Mouse (Mus musculus): ENCODE measurements around the gene Gm45233. TPM values are rescaled to one million over a fixed set of nuclear protein-coding genes. Genes with fewer than 3 reads are reported as not detected.

Gene Gm45233
- total RNA-seq, 4 experiments from 2014 or later: 0.65 to 2.6 (median 1.7) TPM; not detected in 1

GRCm38 (mm10) chr7:43495343-43496021 lies 51.6 kb downstream of the Gm45233 start:
- DNase-seq (ENCODE audit: low spot score in 2 of 2): peak in 1 of 2 experiments; percentile 67

GRCm38 (mm10) chr7:43511707-43512478 lies 68.0 kb downstream of the Gm45233 start:
- DNase-seq (ENCODE audit: low spot score in 2 of 2): no peak

DNA sequence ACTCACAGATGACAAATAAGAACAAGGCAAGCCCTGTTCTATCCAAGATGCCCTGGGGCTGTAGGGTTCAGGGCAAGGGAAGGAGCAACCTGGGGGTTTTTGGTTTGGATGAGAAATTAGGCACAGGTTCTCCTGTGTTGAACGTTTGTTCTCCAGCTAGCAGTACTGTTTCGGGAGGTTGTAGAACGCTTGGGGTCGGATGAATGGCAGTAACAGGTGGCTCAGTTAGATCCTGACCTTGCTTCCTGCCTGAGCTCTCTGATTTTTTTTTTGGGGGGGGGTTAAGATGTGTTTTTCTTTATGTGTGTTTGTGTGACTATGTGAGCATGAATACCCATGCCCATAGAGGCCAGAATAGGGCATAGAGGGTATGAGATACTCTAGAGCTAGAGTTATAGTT lies 68.6 kb downstream of the Gm45233 start:
- DNase-seq (ENCODE audit: low spot score in 2 of 2): no peak

Small RNA genes within 50 kb of the gene (microRNA-seq; reads per million reads assigned to microRNA genes)
- 0.51 to 2.9 reads per million in 2 experiments for gene Mir7051

Other genes starting within 250 kb of the Gm45233 start
- gene Zfp715, start 130.8 kb upstream of the Gm45233 start, total RNA-seq (2022): 10 to 100 TPM; 22.7 to 26.8 (median 25.6) TPM
- 1 to 10 TPM in 2 of 4 experiments, under 1 TPM in 2; 0.68 to 2.8 (median 1.7) TPM for gene Siglecf, start 92.8 kb upstream of the Gm45233 start, total RNA-seq (2022)
- gene Siglecg, start 35.9 kb upstream of the Gm45233 start, total RNA-seq (2022): under 1 TPM in 1 of 4 experiments, not detected in 3; 0.17 TPM
- gene Lim2, start 16.5 kb upstream of the Gm45233 start, total RNA-seq (2022): not detected
- under 1 TPM in 1 of 4 experiments, not detected in 3; 0.45 TPM for gene Nkg7, start 7.1 kb upstream of the Gm45233 start, total RNA-seq (2022)
- not detected for gene Cldnd2, start 3.3 kb upstream of the Gm45233 start, total RNA-seq (2022)
- gene Etfb, start within 50 bp of the Gm45233 start, total RNA-seq (2022): 10 to 100 TPM; 59.8 to 75.6 (median 69.4) TPM
- 1 to 10 TPM; 2.3 to 4.5 (median 3.9) TPM for gene Vsig10l, start 19.0 kb downstream of the Gm45233 start, total RNA-seq (2022)
- gene Iglon5, start 45.9 kb downstream of the Gm45233 start, total RNA-seq (2022): 10 to 100 TPM; 21.4 to 23.8 (median 22.9) TPM
- gene 4931406B18Rik, start 61.8 kb downstream of the Gm45233 start, total RNA-seq (2022): not detected
- 10 to 100 TPM in 2 of 4 experiments, 1 to 10 TPM in 2; 4.2 to 16.9 (median 9.6) TPM for gene Cd33, start 100.3 kb downstream of the Gm45233 start, total RNA-seq (2022)
- 1 to 10 TPM; 5.5 to 7.2 (median 6.4) TPM for gene Zfp658, start 118.1 kb downstream of the Gm45233 start, total RNA-seq (2022)
- gene Zfp719, start 135.5 kb downstream of the Gm45233 start, total RNA-seq (2022): 10 to 100 TPM; 18.5 to 20.4 (median 19.2) TPM
- gene Zfp819, start 163.0 kb downstream of the Gm45233 start, total RNA-seq (2022): under 1 TPM in 2 of 4 experiments, not detected in 2; 0.14 to 0.25 TPM
- gene Ceacam18, start 190.6 kb downstream of the Gm45233 start, total RNA-seq (2022): under 1 TPM in 1 of 4 experiments, not detected in 3; 0.31 TPM
- 1 to 10 TPM; 1.3 to 2.6 (median 1.5) TPM for gene Siglece, start 216.0 kb downstream of the Gm45233 start, total RNA-seq (2022)
- gene Ctu1, start 227.9 kb downstream of the Gm45233 start, total RNA-seq (2022): 10 to 100 TPM in 1 of 4 experiments, 1 to 10 TPM in 3; 7.5 to 12.3 (median 9.8) TPM
- not detected for gene Klk14, start 246.3 kb downstream of the Gm45233 start, total RNA-seq (2022)

All from layer of hippocampus, adult 8-10 months (tissue).